Mouse (Mus musculus) stomach, postnatal 0 days (tissue): ENCODE measurements around the gene Mgat5.

Experiments used
- CTCF ChIP-seq: IDR thresholded peaks from 2 replicates; pipeline ENCODE4 v1.5.1; 2016; ENCODE audit warnings: antibody characterized with exemption, low read depth, mild to moderate bottlenecking, moderate library complexity
- EP300 ChIP-seq: optimal IDR thresholded peaks from 2 replicates; pipeline ENCODE3; 2016; ENCODE audit warnings: antibody characterized with exemption

DNA sequence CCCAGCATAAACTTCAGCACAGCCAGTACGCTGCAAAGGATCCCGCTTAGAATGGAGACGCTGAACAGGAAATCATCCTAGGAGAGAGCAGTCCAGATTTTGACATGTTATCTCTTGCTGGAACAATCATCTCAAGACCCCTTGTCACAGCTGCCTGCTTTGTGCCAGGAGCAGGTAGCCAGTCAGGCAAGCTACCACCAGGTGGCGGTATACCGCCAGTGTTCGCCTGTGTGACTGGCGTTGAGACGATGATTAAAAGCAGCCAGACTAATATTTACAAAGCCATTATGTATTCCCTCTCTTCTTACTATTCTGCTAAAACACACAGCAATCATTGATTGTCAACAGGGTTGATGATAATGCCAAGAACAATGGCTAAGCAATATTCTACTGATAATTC is 295.4 kb downstream of the Mgat5 start:
- TF ChIP-seq CTCF (peak; percentile 92), EP300 (no peak)
